In genomic region chr2:167756721-167757120, GRCm38 (mm10) we compare ENCODE assay signal across 20 mouse cellular contexts.
DNase-seq lines count a peak whose midpoint lies in the region; ATAC-seq and TF ChIP-seq lines count a peak whose summit lies in the region.
"Had no signal": no experiment of that assay in that cellular context is flagged by ENCODE, and none has a peak within 500 bp of the region (broad histone marks: within the 10 kb centered on the region; RNA-seq: fewer than 3 reads in every experiment).

No protein-coding gene starts in this region.

- peak overlapping the region; percentile 43; the same call in 1 of the 2 replicates for H3K27ac ChIP-seq in heart, adult 2 months
- H3K27ac ChIP-seq in kidney, embryonic 16.5 days (ENCODE audit: low read length) = peak overlapping the region; percentile 38; the same call in 1 of the 2 replicates
- H3K27ac ChIP-seq: hindbrain, embryonic 14.5 days; intestine, embryonic 15.5 days; layer of hippocampus, adult 2 months; liver, embryonic 15.5 days; midbrain, embryonic 15.5 days had no signal

- H3K36me3 ChIP-seq in heart, adult 2 months (ENCODE audit: control insufficient read depth, insufficient read depth, low read length) = no peaks in the 10 kb centered on the region
- H3K36me3 ChIP-seq in kidney, embryonic 16.5 days (ENCODE audit: insufficient read depth, low read length) = no peaks in the 10 kb centered on the region
- H3K36me3 ChIP-seq: G1E; intestine, embryonic 15.5 days; liver, embryonic 15.5 days; midbrain, embryonic 15.5 days had no signal

- H3K4me2 ChIP-seq in kidney, embryonic 16.5 days (replicated peaks; ENCODE audit: low read depth, low read length) = no peak overlapping the region; the same call in 1 of the 2 replicates
- H3K4me2 ChIP-seq: hindbrain, embryonic 14.5 days; intestine, embryonic 15.5 days; liver, embryonic 15.5 days; midbrain, embryonic 15.5 days had no signal

- no peak for TF ChIP-seq EP300 in heart, adult 2 months (IDR thresholded peaks at IDR 0.05; ENCODE audit: insufficient read depth, low read depth, low read length)

- WGBS in heart, adult 2 months = 86% methylated on average over 12 of the region's 12 CpGs
- 63% methylated on average over 12 of the region's 12 CpGs for WGBS in kidney, embryonic 16.5 days

- H3K9me3 ChIP-seq in kidney, embryonic 16.5 days (ENCODE audit: low read length) = no peaks in the 10 kb centered on the region
- H3K9me3 ChIP-seq: G1E; intestine, embryonic 15.5 days; liver, embryonic 15.5 days; megakaryocyte, embryonic 14.5 days; midbrain, embryonic 15.5 days had no signal

- TF ChIP-seq POLR2A in heart, adult 2 months (IDR thresholded peaks at IDR 0.05; ENCODE audit: insufficient read depth, low read depth, low read length) = no peak

- peaks cover 11% of the 10 kb centered on the region for H3K4me1 ChIP-seq in heart, adult 2 months (ENCODE audit: control insufficient read depth, insufficient read depth, low read length)
- peaks cover 24% of the 10 kb centered on the region for H3K4me1 ChIP-seq in kidney, embryonic 16.5 days (ENCODE audit: insufficient read depth, low read length)
- H3K4me1 ChIP-seq: midbrain, embryonic 15.5 days had no signal

- intact Hi-C loops in heart, adult 2 months (cut with DNase I) = no loop called here

- H3K27me3 ChIP-seq in heart, adult 2 months (ENCODE audit: control insufficient read depth, insufficient read depth, low read length) = no peaks in the 10 kb centered on the region
- H3K27me3 ChIP-seq in kidney, embryonic 16.5 days (ENCODE audit: insufficient read depth, low read length) = no peaks in the 10 kb centered on the region
- H3K27me3 ChIP-seq: intestine, embryonic 15.5 days; liver, embryonic 15.5 days; megakaryocyte, embryonic 14.5 days; midbrain, embryonic 15.5 days had no signal

- TF ChIP-seq CTCF in heart, adult 2 months (IDR thresholded peaks at IDR 0.05) = no peak

- no peaks in the 10 kb centered on the region for H3K79me2 ChIP-seq in heart, adult 2 months (replicated peaks; ENCODE audit: control insufficient read depth, insufficient read depth, low read length)

- no peak for ATAC-seq in kidney, embryonic 16.5 days (ENCODE audit: low FRiP score, low TSS enrichment)
- ATAC-seq: activated CD4-positive, CD25-positive, alpha-beta regulatory T cell, adult 4 months; forebrain, embryonic 16.5 days; midbrain, embryonic 15.5 days had no signal

- no peak for DNase-seq in heart, adult 2 months
- no peak for DNase-seq in heart, adult 8-10 months (ENCODE audit: low spot score)
- no peak for DNase-seq in kidney, adult 18-20 months
- DNase-seq in lung, postnatal 36 days = peak; percentile 62
- no peak for DNase-seq in lung, postnatal 14 days
- DNase-seq in thymus, postnatal 25 days = no peak
- DNase-seq: adrenal gland, postnatal 10 days; cerebellum, adult 9-10 months; kidney, postnatal 10 days; layer of hippocampus, postnatal 36 days had no signal

- no peak overlapping the region for H3K4me3 ChIP-seq in heart, adult 2 months
- no peak overlapping the region for H3K4me3 ChIP-seq in kidney, embryonic 16.5 days (ENCODE audit: low read length)
- H3K4me3 ChIP-seq: intestine, embryonic 15.5 days; layer of hippocampus, adult 2 months; liver, embryonic 15.5 days; midbrain, embryonic 15.5 days had no signal

- H3K9ac ChIP-seq in heart, adult 2 months (ENCODE audit: low read depth, low read length) = no peak overlapping the region
- H3K9ac ChIP-seq in kidney, embryonic 16.5 days (replicated peaks; ENCODE audit: low read length) = peak overlapping the region; percentile 18; the same call in 1 of the 2 replicates
- H3K9ac ChIP-seq: hindbrain, embryonic 14.5 days; intestine, embryonic 15.5 days; liver, embryonic 15.5 days; midbrain, embryonic 15.5 days had no signal
